Mouse (Mus musculus) neural tube, embryonic 15.5 days (tissue): ENCODE measurements around the gene AL732309.1. TPM values are rescaled to one million over a fixed set of nuclear protein-coding genes. Genes with fewer than 3 reads are reported as not detected.

ENCODE experiments used
- ATAC-seq: fragments of 200-750 bp; cut with Nextera tagmentation; 2 replicates; pipeline ENCODE4 v1.8.0; 2017; ENCODE audit warnings: mild to moderate bottlenecking, moderate TSS enrichment, moderate library complexity; ENCODE audit not compliant: low FRiP score
- H3K27ac ChIP-seq: fragments of 300-500 bp; sonication (generic); replicated peaks from 2 replicates; pipeline ENCODE4 v1.5.1; 2015; ENCODE audit warnings: mild to moderate bottlenecking, inconsistent platforms
- H3K27me3 ChIP-seq: fragments of 300-500 bp; sonication (generic); replicated peaks from 2 replicates; pipeline ENCODE4 v1.6.1; 2015; ENCODE audit warnings: inconsistent platforms
- H3K36me3 ChIP-seq: fragments of 300-500 bp; sonication (generic); 2 replicates; pipeline ENCODE4 v1.6.1; 2015; ENCODE audit warnings: inconsistent platforms
- H3K4me1 ChIP-seq: fragments of 300-500 bp; sonication (generic); 2 replicates; pipeline ENCODE4 v1.6.1; 2015; ENCODE audit warnings: inconsistent platforms
- H3K4me2 ChIP-seq: fragments of 300-500 bp; sonication (generic); 2 replicates; pipeline ENCODE4 v1.6.1; 2015; ENCODE audit warnings: inconsistent platforms, mild to moderate bottlenecking, moderate library complexity
- H3K4me3 ChIP-seq: fragments of 300-500 bp; sonication (generic); replicated peaks from 2 replicates; pipeline ENCODE4 v1.5.1; 2015; ENCODE audit warnings: mild to moderate bottlenecking, inconsistent platforms
- H3K9ac ChIP-seq: fragments of 300-500 bp; sonication (generic); replicated peaks from 2 replicates; pipeline ENCODE4 v1.6.1; 2015; ENCODE audit warnings: mild to moderate bottlenecking, inconsistent platforms
- H3K9me3 ChIP-seq: fragments of 300-500 bp; sonication (generic); replicated peaks from 2 replicates; pipeline ENCODE4 v1.6.1; 2016; ENCODE audit warnings: inconsistent platforms
- WGBS: fragments of 180-500 bp; shearing (Covaris S2); methylation state at CpG from one replicate; pipeline ENCODE4 v1.1.7; 2015; ENCODE audit warnings: mixed read lengths; 5-methylcytosine and 5-hydroxymethylcytosine counted together
- polyA plus RNA-seq: library from polyadenylated mRNA; unstranded; fragments of >200 nt; fragmentation: Nextera tagmentation; extraction: Ambion mirVana; gene quantifications from 2 replicates; pipeline ENCODE4 v1.2.1, GENCODE M21; 2015

Gene AL732309.1
- polyA plus RNA-seq, 1 experiment from 2014 or later = 4.6 TPM

- peak overlapping the region; percentile 61 for H3K4me2 ChIP-seq
- H3K27me3 ChIP-seq = no peaks in the 10 kb centered on the region
- peaks cover 32% of the 10 kb centered on the region for H3K4me1 ChIP-seq
- H3K36me3 ChIP-seq = peaks cover 5% of the 10 kb centered on the region; the same call in 1 of the 2 replicates
- peak overlapping the region; percentile 63 for H3K9ac ChIP-seq
- peak overlapping the region; percentile 92 for H3K4me3 ChIP-seq
- peak; percentile 96 for ATAC-seq
- peak overlapping the region; percentile 99 for H3K27ac ChIP-seq
- H3K9me3 ChIP-seq = no peaks in the 10 kb centered on the region
- WGBS = 2% methylated on average over 41 of the region's 41 CpGs
These were observed 21.6 kb downstream of the AL732309.1 start for GRCm38 (mm10) chr2:25224766-25225752.

GRCm38 (mm10) chr2:25224492-25224765 is 22.2 kb downstream of the AL732309.1 start, which contains the start of gene Tubb4b:
Tubb4b (minus strand) TSS chr2:25224702.
- peak within 1 kb of the TSS; percentile 86 for H3K9ac ChIP-seq
- no peaks in the 10 kb centered on the region for H3K9me3 ChIP-seq
- H3K27ac ChIP-seq = peak within 1 kb of the TSS; percentile 99
- H3K36me3 ChIP-seq = peaks cover 5% of the 10 kb centered on the region; the same call in 1 of the 2 replicates
- peak within 1 kb of the TSS; percentile 94 for H3K4me2 ChIP-seq
- peaks cover 32% of the 10 kb centered on the region for H3K4me1 ChIP-seq
- H3K27me3 ChIP-seq = no peaks in the 10 kb centered on the region
- no peak for ATAC-seq
- 0% methylated on average over 17 of the region's 17 CpGs for WGBS
- peak within 1 kb of the TSS; percentile 92 for H3K4me3 ChIP-seq

- no peaks in the 10 kb centered on the region for H3K27me3 ChIP-seq
- no peaks in the 10 kb centered on the region for H3K9me3 ChIP-seq
- ATAC-seq = peak; percentile 22
- H3K4me2 ChIP-seq = peak overlapping the region; percentile 94
- peak overlapping the region; percentile 96 for H3K27ac ChIP-seq
- H3K36me3 ChIP-seq = peaks cover 5% of the 10 kb centered on the region; the same call in 1 of the 2 replicates
- H3K9ac ChIP-seq = peak overlapping the region; percentile 86
- peak overlapping the region; percentile 92 for H3K4me3 ChIP-seq
- 2% methylated on average over 49 of the region's 53 CpGs for WGBS
- peaks cover 27% of the 10 kb centered on the region for H3K4me1 ChIP-seq
These were observed 22.8 kb downstream of the AL732309.1 start for GRCm38 (mm10) chr2:25223681-25224491.

GRCm38 (mm10) chr2:25221331-25221772 is 25.3 kb downstream of the AL732309.1 start:
- Histone ChIP-seq H3K27ac (no peak overlapping the region), H3K4me1 (peaks cover 18% of the 10 kb centered on the region), H3K9me3 (no peaks in the 10 kb centered on the region), H3K9ac (no peak overlapping the region), H3K4me3 (no peak overlapping the region), H3K27me3 (no peaks in the 10 kb centered on the region), H3K36me3 (peaks cover 5% of the 10 kb centered on the region; the same call in 1 of the 2 replicates), H3K4me2 (no peak overlapping the region)
- no peak for ATAC-seq
- WGBS = 75% methylated on average over 5 of the region's 5 CpGs

- no peak within 1 kb of the TSS for H3K27ac ChIP-seq
- no peak within 1 kb of the TSS for H3K4me2 ChIP-seq
- peaks cover 5% of the 10 kb centered on the region; the same call in 1 of the 2 replicates for H3K36me3 ChIP-seq
- H3K9ac ChIP-seq = no peak within 1 kb of the TSS
- no peaks in the 10 kb centered on the region for H3K27me3 ChIP-seq
- no peak within 1 kb of the TSS for H3K4me3 ChIP-seq
- ATAC-seq = no peak
- no peaks in the 10 kb centered on the region for H3K9me3 ChIP-seq
- H3K4me1 ChIP-seq = peaks cover 4% of the 10 kb centered on the region
These were observed 28.2 kb downstream of the AL732309.1 start, which contains the start of gene Fam166a for GRCm38 (mm10) chr2:25218445-25218844. Fam166a (plus strand) TSS chr2:25218745.

- Histone ChIP-seq H3K4me3 (no peak overlapping the region), H3K9me3 (no peaks in the 10 kb centered on the region), H3K27ac (no peak overlapping the region), H3K36me3 (peaks cover 5% of the 10 kb centered on the region; the same call in 1 of the 2 replicates), H3K4me1 (no peaks in the 10 kb centered on the region), H3K4me2 (no peak overlapping the region), H3K27me3 (peaks cover 3% of the 10 kb centered on the region; the same call in 1 of the 2 replicates), H3K9ac (no peak overlapping the region)
- WGBS = 60% methylated on average over 2 of the region's 2 CpGs
- ATAC-seq = no peak
These were observed 29.0 kb downstream of the AL732309.1 start for GRCm38 (mm10) chr2:25217666-25218065.

GRCm38 (mm10) chr2:25214444-25214843 is 32.2 kb downstream of the AL732309.1 start, which contains the start of gene Stpg3:
Stpg3 (minus strand) TSS chr2:25214637.
- H3K27ac ChIP-seq = no peak within 1 kb of the TSS
- no peak within 1 kb of the TSS for H3K4me3 ChIP-seq
- peaks cover 17% of the 10 kb centered on the region for H3K4me1 ChIP-seq
- H3K9ac ChIP-seq = no peak within 1 kb of the TSS
- no peak for ATAC-seq
- H3K9me3 ChIP-seq = no peaks in the 10 kb centered on the region
- H3K27me3 ChIP-seq = peaks cover 4% of the 10 kb centered on the region; the same call in 1 of the 2 replicates
- 75% methylated on average over 3 of the region's 3 CpGs for WGBS
- H3K4me2 ChIP-seq = no peak within 1 kb of the TSS
- no peaks in the 10 kb centered on the region for H3K36me3 ChIP-seq

- H3K4me1 ChIP-seq = peaks cover 26% of the 10 kb centered on the region
- peaks cover 4% of the 10 kb centered on the region; the same call in 1 of the 2 replicates for H3K27me3 ChIP-seq
- no peak for ATAC-seq
- 65% methylated on average over 23 of the region's 23 CpGs for WGBS
- no peak overlapping the region for H3K27ac ChIP-seq
- H3K9ac ChIP-seq = no peak overlapping the region
- H3K4me2 ChIP-seq = no peak overlapping the region
- H3K9me3 ChIP-seq = no peaks in the 10 kb centered on the region
- H3K36me3 ChIP-seq = 0 out of 2 replicates have a peak, but pooled peaks cover 7% of the 10 kb centered on the region
- H3K4me3 ChIP-seq = no peak overlapping the region
These were observed 33.3 kb downstream of the AL732309.1 start for GRCm38 (mm10) chr2:25213266-25213865.

GRCm38 (mm10) chr2:25211121-25211670 is 35.5 kb downstream of the AL732309.1 start, which contains the start of gene Nelfb:
Nelfb (minus strand) TSS chr2:25211489.
- ATAC-seq = peak; percentile 91
- WGBS = under 1% methylated on average over 44 of the region's 44 CpGs
- Histone ChIP-seq H3K36me3 (peaks cover 27% of the 10 kb centered on the region), H3K4me2 (peak within 1 kb of the TSS; percentile 66), H3K9ac (peak within 1 kb of the TSS; percentile 80), H3K9me3 (no peaks in the 10 kb centered on the region), H3K27ac (peak within 1 kb of the TSS; percentile 89), H3K4me3 (peak within 1 kb of the TSS; percentile 71), H3K4me1 (peaks cover 43% of the 10 kb centered on the region), H3K27me3 (peaks cover 4% of the 10 kb centered on the region; the same call in 1 of the 2 replicates)

GRCm38 (mm10) chr2:25210686-25211085 is 36.0 kb downstream of the AL732309.1 start:
- H3K36me3 ChIP-seq = peaks cover 32% of the 10 kb centered on the region
- no peak; the same call in 1 of the 2 replicates for ATAC-seq
- H3K9ac ChIP-seq = peak overlapping the region; percentile 80
- under 1% methylated on average over 24 of the region's 24 CpGs for WGBS
- H3K4me2 ChIP-seq = peak overlapping the region; percentile 66
- peak overlapping the region; percentile 89 for H3K27ac ChIP-seq
- peak overlapping the region; percentile 71 for H3K4me3 ChIP-seq
- H3K4me1 ChIP-seq = peaks cover 43% of the 10 kb centered on the region
- H3K9me3 ChIP-seq = no peaks in the 10 kb centered on the region
- peaks cover 4% of the 10 kb centered on the region; the same call in 1 of the 2 replicates for H3K27me3 ChIP-seq
